Comparison of ENCODE assay signal across 8 mouse cellular contexts in the genomic region with DNA sequence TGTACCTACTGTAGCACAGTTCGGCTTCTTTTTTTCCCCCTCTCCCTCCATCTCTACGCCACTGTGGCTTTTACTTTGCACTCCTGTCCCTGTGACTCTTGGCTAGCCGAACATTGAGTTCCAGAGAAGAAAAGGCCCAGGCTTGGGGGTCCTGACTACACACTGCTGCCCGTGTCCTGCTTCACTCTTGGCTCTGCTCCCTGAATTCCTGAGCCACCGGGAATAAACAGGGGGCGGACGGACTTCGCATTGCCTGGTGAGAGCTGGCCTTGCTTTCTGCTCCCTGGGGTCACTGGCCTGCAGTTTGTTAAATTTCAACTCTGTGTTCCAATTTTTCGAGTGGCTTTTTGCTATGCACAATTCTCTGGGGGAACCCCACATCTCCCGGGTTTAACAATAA. TPM values are rescaled to one million over a fixed set of nuclear protein-coding genes. Genes with fewer than 3 reads are reported as not detected.
A peak's percentile ranks its signal among the peaks of the same experiment; 100 is the strongest.
DNase-seq lines count a peak whose midpoint lies in the region; ATAC-seq and TF ChIP-seq lines count a peak whose summit lies in the region.

No protein-coding gene starts in this region.

- TF ChIP-seq CTCF in heart, postnatal 0 days (IDR thresholded peaks at IDR 0.05; ENCODE audit: low read depth) = no peak

- no peak overlapping the region for H3K9ac ChIP-seq in forebrain, embryonic 15.5 days (replicated peaks)
- H3K9ac ChIP-seq in forebrain, embryonic 14.5 days (ENCODE audit: low read length) = no peak overlapping the region
- 0 out of 2 replicates have a peak overlapping the region, but pooled peaks have one; percentile 24 for H3K9ac ChIP-seq in heart, postnatal 0 days (replicated peaks; ENCODE audit: low read depth, low read length)
- no peak overlapping the region for H3K9ac ChIP-seq in midbrain, embryonic 16.5 days (ENCODE audit: low read depth, low read length)

- peak overlapping the region; percentile 55 for H3K27ac ChIP-seq in forebrain, embryonic 15.5 days (replicated peaks)
- no peak overlapping the region; the same call in 1 of the 2 replicates for H3K27ac ChIP-seq in forebrain, embryonic 14.5 days (ENCODE audit: low read depth, low read length)
- peak overlapping the region; percentile 87 for H3K27ac ChIP-seq in heart, postnatal 0 days (ENCODE audit: low read depth)
- H3K27ac ChIP-seq in midbrain, embryonic 16.5 days (ENCODE audit: low read length) = 0 out of 2 replicates have a peak overlapping the region, but pooled peaks have one; percentile 15

- no peaks in the 10 kb centered on the region for H3K27me3 ChIP-seq in forebrain, embryonic 15.5 days
- no peaks in the 10 kb centered on the region for H3K27me3 ChIP-seq in forebrain, embryonic 14.5 days (replicated peaks; ENCODE audit: control insufficient read depth, insufficient read depth, low read length)
- H3K27me3 ChIP-seq in heart, postnatal 0 days (ENCODE audit: control insufficient read depth, insufficient read depth, low read length) = no peaks in the 10 kb centered on the region
- H3K27me3 ChIP-seq in midbrain, embryonic 16.5 days (ENCODE audit: control insufficient read depth, insufficient read depth, low read depth, low read length) = no peaks in the 10 kb centered on the region

- DNase-seq in forebrain, embryonic 14.5 days (ENCODE audit: low spot score) = no peak
- DNase-seq in heart, postnatal 0 days (ENCODE audit: low spot score) = peak; percentile 61
- peak; percentile 83 to 93 for DNase-seq in kidney, postnatal 25 days
- DNase-seq in urinary bladder, postnatal 25 days (ENCODE audit: low spot score) = no peak
- no peak for DNase-seq in adrenal gland, adult 2 months

- H3K4me3 ChIP-seq in forebrain, embryonic 15.5 days = no peak overlapping the region
- no peak overlapping the region for H3K4me3 ChIP-seq in forebrain, embryonic 14.5 days (ENCODE audit: low read depth, low read length)
- no peak overlapping the region for H3K4me3 ChIP-seq in heart, postnatal 0 days (ENCODE audit: low read depth, low read length)
- H3K4me3 ChIP-seq in midbrain, embryonic 16.5 days (ENCODE audit: low read depth, low read length) = no peak overlapping the region

- WGBS in forebrain, embryonic 15.5 days = 22% methylated on average over 10 of the region's 10 CpGs
- WGBS in forebrain, embryonic 14.5 days = 33% methylated on average over 10 of the region's 10 CpGs
- 8% methylated on average over 10 of the region's 10 CpGs for WGBS in heart, postnatal 0 days
- 26% methylated on average over 10 of the region's 10 CpGs for WGBS in midbrain, embryonic 16.5 days

- H3K4me2 ChIP-seq in forebrain, embryonic 15.5 days (replicated peaks) = no peak overlapping the region
- H3K4me2 ChIP-seq in forebrain, embryonic 14.5 days (ENCODE audit: low read length) = no peak overlapping the region
- H3K4me2 ChIP-seq in heart, postnatal 0 days (ENCODE audit: low read depth, low read length) = peak overlapping the region; percentile 8; the same call in 1 of the 2 replicates
- no peak overlapping the region for H3K4me2 ChIP-seq in midbrain, embryonic 16.5 days (ENCODE audit: low read length)

- H3K36me3 ChIP-seq in forebrain, embryonic 15.5 days = no peaks in the 10 kb centered on the region
- H3K36me3 ChIP-seq in forebrain, embryonic 14.5 days (ENCODE audit: control insufficient read depth, insufficient read depth, low read length) = no peaks in the 10 kb centered on the region
- no peaks in the 10 kb centered on the region for H3K36me3 ChIP-seq in heart, postnatal 0 days (replicated peaks; ENCODE audit: control insufficient read depth, insufficient read depth, low read length)
- no peaks in the 10 kb centered on the region for H3K36me3 ChIP-seq in midbrain, embryonic 16.5 days (ENCODE audit: control insufficient read depth, insufficient read depth, low read length)

- ATAC-seq in forebrain, embryonic 15.5 days (replicated peaks) = no peak
- ATAC-seq in forebrain, embryonic 14.5 days = no peak
- ATAC-seq in heart, postnatal 0 days (ENCODE audit: insufficient read depth, low read depth) = peak; percentile 67
- no peak for ATAC-seq in midbrain, embryonic 16.5 days
- no peak for ATAC-seq in CD4-positive, CD25-positive, alpha-beta regulatory T cell, adult 4 months

- H3K9me3 ChIP-seq in forebrain, embryonic 15.5 days = no peaks in the 10 kb centered on the region
- H3K9me3 ChIP-seq in forebrain, embryonic 14.5 days (replicated peaks; ENCODE audit: control insufficient read depth, low read length) = no peaks in the 10 kb centered on the region
- H3K9me3 ChIP-seq in heart, postnatal 0 days (replicated peaks; ENCODE audit: control insufficient read depth, low read length) = no peaks in the 10 kb centered on the region
- H3K9me3 ChIP-seq in midbrain, embryonic 16.5 days (replicated peaks; ENCODE audit: control insufficient read depth, low read length, poor library complexity, severe bottlenecking) = no peaks in the 10 kb centered on the region

- TF ChIP-seq EP300 in heart, postnatal 0 days (IDR thresholded peaks at IDR 0.05; ENCODE audit: low read depth) = no peak

- H3K4me1 ChIP-seq in forebrain, embryonic 15.5 days = peaks cover 3% of the 10 kb centered on the region; the same call in 1 of the 2 replicates
- no peaks in the 10 kb centered on the region for H3K4me1 ChIP-seq in forebrain, embryonic 14.5 days (ENCODE audit: control insufficient read depth, insufficient read depth, low read length)
- peaks cover 18% of the 10 kb centered on the region for H3K4me1 ChIP-seq in heart, postnatal 0 days (ENCODE audit: control insufficient read depth, insufficient read depth)
- peaks cover 6% of the 10 kb centered on the region for H3K4me1 ChIP-seq in midbrain, embryonic 16.5 days (ENCODE audit: control insufficient read depth, insufficient read depth, low read length)

RNA-seq across cellular contexts. Expression of gene Abca4, which starts 30.1 kb away (rescaled TPM):
- polyA plus RNA-seq in forebrain, embryonic 15.5 days (2015; fragmentation: Nextera tagmentation; extraction: Ambion mirVana) = 0.72 and 1.4 TPM in 2 replicates
- polyA plus RNA-seq in forebrain, embryonic 14.5 days (2014; fragmentation: Nextera tagmentation; extraction: Ambion mirVana) = 0.48 and 1.4 TPM in 2 replicates
- total RNA-seq in heart, postnatal 0 days (2014; rRNA removed; ENCODE audit: low replicate concordance) = 20.9 and 21.9 TPM in 2 replicates
- 4.9 and 5.7 TPM in 2 replicates for polyA plus RNA-seq in heart, postnatal 0 days (2015; fragmentation: Nextera tagmentation; extraction: Ambion mirVana)
- 0.93 and 1.7 TPM in 2 replicates for polyA plus RNA-seq in midbrain, embryonic 16.5 days (2015; fragmentation: Nextera tagmentation; extraction: Ambion mirVana)
- polyA plus RNA-seq in CD4-positive, CD25-positive, alpha-beta regulatory T cell, adult 4 months (2017; shearing (Covaris generic)) = not detected
- total RNA-seq in adrenal gland, adult 2 months (2021) = 1 to 10 TPM; 1.7 to 5.9 TPM
- 0.87 and 1.8 TPM in 2 replicates for polyA plus RNA-seq in adrenal gland, adult 2 months (2012; rRNA removed)

Comparison
In these comparisons a context has a peak if more than half of its experiments do, and no peak if none do; other contexts are left out.
1. DNase-seq: peak in heart, postnatal 0 days (single experiment) and kidney, postnatal 25 days (2 of 2); none in forebrain, embryonic 14.5 days (single experiment), urinary bladder, postnatal 25 days (single experiment) and adrenal gland, adult 2 months (single experiment).